Mouse (Mus musculus) natural killer cell, adult 2 months (primary cell): ENCODE data around the gene Tmeff2.
A peak's percentile ranks its signal among the peaks of the same experiment; 100 is the strongest.
"Not testable (repeated sequence)": the region's sequence is repeated elsewhere in the genome, so short reads cannot be mapped to it uniquely, and the experiment has no call there.

Source experiments
- DNase-seq, 2 experiments: peaks; one replicate each; pipeline ENCODE4 v3.0.0; 2022; ENCODE audit warnings: low spot score in 2 of 2

Tmeff2 gene

GRCm38 (mm10) chr1:50900386-50900785 lies at the start of gene Tmeff2:
TSS of gene Tmeff2 (plus strand) at chr1:50900647.
- DNase-seq: not testable (repeated sequence)

DNA sequence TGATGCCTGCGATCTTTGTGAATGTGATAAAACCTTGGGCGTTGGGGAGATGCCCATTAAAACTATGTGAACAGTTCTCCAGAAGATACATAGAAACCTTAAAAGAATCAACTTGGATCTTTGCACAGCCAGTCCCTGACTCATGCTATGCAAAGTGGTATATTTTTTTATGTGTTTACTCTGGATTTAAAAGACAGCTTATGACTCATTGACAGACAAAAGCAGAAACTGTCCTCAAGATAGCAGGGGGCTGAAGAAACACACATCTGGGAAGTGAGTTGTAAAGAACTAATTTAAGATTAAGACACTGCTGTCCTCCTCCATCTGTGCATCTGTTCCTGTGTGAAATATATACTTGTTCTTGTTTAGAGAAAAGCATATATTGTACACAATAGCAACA lies 38.9 kb upstream of the Tmeff2 start:
- no peak for DNase-seq

DNA sequence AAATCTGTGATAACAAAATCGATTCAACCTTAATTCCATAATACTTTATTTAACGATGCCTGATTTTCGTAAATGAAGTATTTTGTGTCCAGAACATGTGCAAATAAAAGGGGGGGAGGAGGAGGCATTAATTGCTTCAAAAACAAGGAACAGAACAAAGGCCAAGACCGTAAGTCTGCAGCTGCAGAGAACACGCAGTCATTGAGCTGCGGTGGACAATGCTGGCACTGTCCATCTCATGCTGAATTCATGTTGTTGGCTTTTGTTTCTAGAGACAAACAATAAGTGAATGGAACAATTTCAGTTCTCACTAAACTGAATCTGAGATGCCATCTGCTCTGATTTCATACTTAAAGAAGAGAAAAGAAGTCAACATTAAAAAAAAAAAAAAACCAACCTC lies 2.8 kb upstream of the Tmeff2 start:
- DNase-seq: no peak

GRCm38 (mm10) chr1:50924838-50925355 lies 24.4 kb downstream of the Tmeff2 start:
- DNase-seq: no peak

- no peak for DNase-seq
Measured at GRCm38 (mm10) chr1:50925356-50925921, 25.0 kb downstream of the Tmeff2 start.

DNA sequence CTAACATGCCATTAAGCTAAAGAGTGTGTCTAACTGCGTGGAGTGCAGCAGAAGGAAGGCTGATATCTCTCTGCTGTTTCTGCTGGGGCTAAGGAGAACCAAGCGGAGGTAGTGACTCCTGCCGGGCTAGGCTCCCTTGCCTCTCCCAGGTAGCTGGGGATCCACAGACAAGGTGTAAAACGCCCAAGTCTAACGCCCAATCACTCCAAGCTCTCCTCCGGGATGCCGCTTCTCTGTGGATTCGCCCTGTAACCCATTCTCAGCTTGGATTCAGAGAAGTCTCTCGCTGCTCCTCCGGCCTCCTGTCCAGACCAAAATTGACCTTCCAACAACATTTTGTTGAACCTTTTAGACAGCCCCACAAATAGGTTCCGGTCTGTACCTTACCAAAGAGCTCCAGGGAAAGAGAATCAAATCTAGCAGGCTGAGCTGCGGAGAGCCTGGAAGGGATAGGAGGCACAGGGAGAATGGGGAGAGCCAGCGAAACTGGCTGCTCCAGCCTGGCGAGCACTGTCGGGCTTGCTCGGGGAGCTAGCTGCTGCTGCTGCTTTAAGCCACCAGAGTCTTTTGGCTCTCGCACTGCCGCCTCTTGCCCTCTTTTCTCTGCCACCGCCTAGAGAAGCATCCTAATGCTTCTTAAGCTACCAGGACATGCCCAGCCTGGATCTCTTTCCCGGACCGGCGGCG lies 26.1 kb downstream of the Tmeff2 start:
- no peak for DNase-seq

DNA sequence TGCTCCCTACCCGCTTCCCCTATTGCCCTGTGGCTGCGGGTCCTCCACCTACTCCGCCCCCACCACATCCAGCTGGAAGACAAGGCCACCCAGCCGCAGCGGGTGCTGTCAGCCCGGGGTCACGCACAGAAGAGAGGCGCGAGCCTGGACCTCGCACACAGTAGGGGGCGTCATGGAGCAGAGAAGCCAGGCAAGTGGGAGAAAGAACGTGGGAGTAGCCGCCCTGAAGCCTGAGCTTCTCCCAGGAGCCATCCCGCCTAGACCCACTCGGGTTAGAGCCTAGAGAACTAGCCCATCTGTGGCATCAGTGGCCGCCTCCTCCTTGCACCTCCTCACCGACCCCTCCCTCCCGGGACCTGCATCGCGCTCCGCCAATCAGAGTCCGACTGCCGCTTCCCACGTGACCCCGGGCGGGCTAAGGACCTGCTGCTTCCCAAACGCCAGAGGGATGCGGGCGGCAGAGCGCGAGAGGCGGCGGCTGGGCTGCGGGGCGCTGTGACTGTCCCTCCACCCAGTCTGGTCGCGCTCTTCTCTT lies 26.7 kb downstream of the Tmeff2 start:
- DNase-seq: peak in 1 of 2 experiments; percentile 0

DNA sequence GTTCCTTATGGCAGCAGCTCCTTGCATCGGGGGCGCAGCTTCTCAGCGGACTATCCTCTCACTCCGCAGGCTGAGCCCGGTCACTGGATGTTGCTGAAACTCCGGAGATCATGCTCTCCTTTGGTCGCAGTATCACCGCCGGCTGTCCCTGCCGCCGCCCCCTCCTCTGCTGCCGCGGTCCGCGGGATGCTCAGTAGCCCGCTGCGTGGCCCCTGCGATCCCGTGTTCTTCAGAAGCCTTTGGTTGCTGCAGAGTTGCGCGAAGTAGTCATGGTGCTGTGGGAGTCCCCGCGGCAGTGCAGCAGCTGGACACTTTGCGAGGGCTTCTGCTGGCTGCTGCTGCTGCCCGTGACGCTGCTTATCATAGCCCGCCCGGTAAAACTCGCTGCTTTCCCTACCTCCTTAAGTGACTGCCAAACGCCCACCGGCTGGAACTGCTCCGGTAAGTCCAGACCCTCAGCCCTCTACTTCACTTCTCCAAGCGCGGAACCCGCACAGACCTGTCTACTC lies 27.3 kb downstream of the Tmeff2 start:
- no peak for DNase-seq

DNA sequence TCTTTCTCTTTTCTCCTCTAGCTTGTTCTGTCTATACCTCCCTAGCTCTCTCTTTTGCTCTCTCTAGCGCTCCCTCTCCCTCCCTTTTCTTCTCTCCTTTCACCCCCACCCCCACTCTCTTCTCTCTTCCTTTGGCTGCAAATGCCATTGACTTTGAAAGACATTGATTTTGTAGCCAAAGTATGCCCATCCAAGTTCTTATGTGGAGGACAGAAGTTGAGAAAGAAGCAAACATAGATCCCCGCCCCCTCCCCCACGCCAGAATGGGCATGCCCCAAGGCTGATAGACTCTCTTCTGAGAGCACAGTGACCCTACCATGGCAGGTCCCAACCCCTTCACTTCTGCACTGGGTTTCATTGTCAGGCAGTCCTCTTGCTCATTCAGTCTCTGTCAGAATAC lies 28.3 kb downstream of the Tmeff2 start:
- no peak for DNase-seq

DNA sequence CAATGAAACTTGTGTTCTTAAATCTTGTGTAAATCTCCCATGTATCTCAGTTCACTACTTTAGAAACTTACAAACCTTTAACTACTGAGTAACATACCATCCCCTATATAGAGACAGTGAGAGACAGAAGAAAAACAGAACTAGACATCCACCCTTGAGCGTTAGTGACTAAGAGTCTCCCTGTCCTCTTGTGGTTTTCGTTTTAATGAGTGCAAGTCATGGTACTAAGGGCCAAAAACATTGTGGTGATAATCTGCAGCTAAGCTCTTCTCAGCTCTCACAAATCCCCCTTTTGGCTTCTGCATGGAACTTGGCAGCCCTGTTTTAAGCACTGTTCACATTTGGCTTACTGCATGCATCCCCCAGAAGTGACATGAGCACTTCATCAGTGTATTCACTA lies 34.6 kb downstream of the Tmeff2 start:
- no peak for DNase-seq

DNA sequence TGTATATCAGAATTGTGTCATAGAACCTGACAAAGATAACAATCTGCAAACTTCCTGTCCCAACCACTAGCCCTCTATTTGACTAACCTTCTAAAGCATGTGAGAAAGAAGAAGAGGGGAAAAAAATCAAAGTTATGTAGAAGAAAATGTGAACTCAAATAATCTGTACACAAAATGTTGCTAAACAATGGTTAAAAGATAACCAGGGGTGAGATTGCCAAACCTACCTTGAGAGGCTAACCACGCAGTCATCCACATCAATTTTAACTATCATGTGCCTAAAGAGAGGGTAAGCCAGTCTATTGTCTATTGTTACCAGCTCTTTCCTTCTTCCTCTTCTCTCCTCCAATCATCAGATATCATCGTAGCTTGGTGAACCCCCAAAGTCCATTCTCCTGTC lies 35.0 kb downstream of the Tmeff2 start:
- DNase-seq: no peak

GRCm38 (mm10) chr1:50940131-50941039 lies 39.9 kb downstream of the Tmeff2 start:
- DNase-seq: no peak

DNA sequence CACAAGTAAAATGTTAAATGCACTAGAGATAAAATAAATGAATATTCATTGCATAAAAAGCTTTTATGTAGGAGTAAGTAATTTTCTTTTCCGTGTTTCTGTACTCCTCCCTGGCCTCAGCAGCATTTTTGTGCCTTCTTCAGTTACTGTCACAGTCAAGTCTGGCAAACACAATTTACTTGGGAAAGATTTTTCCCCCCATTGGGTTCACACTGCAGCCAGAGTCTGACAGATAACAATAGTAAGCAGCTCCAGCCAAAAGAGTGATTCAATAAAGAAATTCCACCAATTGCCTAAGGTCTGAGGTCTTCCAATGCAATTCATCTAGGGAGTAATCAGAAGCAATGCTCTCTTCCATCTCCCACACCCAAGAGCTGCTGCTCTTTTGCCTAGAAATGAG lies 48.1 kb downstream of the Tmeff2 start:
- DNase-seq: no peak

- no peak for DNase-seq
Measured at GRCm38 (mm10) chr1:50958844-50959243, 58.4 kb downstream of the Tmeff2 start.

- DNase-seq: no peak
Measured at GRCm38 (mm10) chr1:50961954-50962648, 61.7 kb downstream of the Tmeff2 start.

DNA sequence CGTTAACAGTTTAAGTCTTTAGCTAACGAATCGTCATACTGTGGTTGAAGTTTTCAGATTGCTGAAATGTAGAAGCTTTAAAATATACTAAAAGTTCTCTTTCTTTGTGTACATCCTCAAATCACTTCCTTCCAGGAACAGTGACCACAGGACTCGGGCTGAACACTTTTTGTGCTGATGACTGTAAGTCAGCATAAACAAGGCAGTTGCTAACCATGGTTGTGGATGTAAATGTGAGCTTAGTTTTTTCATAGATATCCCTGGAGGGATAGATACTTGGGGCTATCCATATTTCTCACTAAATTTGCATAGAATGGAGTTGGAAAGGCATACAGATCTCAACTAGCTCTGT lies 62.2 kb downstream of the Tmeff2 start:
- no peak for DNase-seq

DNA sequence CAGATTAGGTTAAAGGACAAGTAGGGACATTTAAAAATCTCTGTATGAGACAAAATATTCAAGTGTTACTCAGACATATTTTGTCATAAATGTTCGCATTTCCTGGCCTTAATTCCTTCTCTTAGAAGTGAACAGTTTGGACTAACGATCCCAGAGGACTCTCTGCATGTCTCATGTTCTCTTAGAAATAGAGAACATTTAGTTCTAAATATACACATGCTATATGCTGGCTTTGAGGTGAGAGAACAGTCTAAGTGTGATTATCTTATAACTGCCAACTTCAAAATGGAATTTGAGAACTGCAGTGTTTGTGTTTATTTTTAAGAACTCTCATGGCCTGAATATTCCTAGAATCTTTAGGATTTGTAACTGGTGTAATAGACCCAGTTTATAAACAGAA lies 69.2 kb downstream of the Tmeff2 start:
- no peak for DNase-seq

- no peak for DNase-seq
Measured at GRCm38 (mm10) chr1:50970853-50971252, 70.4 kb downstream of the Tmeff2 start.

GRCm38 (mm10) chr1:50972509-50973436 lies 72.3 kb downstream of the Tmeff2 start:
- DNase-seq: no peak

- DNase-seq: no peak
Measured at GRCm38 (mm10) chr1:50979358-50980081, 79.1 kb downstream of the Tmeff2 start.
